Mouse (Mus musculus) gastrocnemius, postnatal 10 days (tissue): Measurements from ENCODE around the gene Tmem63c. TPM values are rescaled to one million over a fixed set of nuclear protein-coding genes. Genes with fewer than 3 reads are reported as not detected.

Experiments
- DNase-seq: peaks from one replicate; pipeline ENCODE4 v3.0.0; 2021; ENCODE audit warnings: mixed read lengths
- total RNA-seq, 2 experiments: library from RNA; stranded (reverse); gene quantifications; 2 replicates each; pipeline ENCODE4 v1.2.3; 2021

The Tmem63c gene
- total RNA-seq, 2 experiments from 2014 or later = 0.23 to 0.29 TPM

DNA sequence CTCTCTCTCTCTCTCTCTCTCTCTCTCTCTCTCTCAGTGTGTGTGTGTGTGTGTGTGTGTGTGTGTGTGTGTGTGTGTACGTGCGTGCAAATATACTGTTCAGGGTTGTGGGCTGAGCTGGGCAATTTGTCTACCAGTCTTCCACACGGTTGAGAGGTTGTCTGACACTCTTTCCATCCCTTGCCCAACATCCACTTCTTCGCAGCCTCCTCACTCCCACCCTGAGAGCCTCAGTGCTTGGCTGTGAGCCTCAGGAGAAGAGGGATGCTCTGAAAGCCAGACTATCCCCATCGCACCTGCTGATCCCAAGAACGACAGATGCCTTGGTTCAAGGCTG, 20.3 kb upstream of the Tmem63c start:
- DNase-seq = no peak

DNA sequence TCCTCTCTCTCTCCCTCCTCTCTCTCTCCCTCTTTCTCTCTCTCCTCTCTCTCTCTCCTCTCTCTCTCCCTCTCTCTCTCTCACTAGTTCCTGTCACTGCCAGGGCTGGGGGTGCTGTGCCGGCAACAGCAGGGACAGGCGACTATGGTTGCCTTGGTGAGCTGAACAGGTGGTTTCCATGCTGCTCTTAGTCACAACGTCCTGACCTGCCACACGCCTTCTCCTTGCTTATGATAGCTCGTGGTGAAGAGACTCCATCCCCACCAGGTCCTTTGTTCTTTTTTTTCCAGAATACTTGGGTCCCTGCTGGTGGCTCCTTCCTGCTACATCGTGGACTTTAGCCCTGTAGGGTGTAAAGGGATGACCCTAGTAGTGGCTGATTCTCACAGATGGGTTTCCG, 18.9 kb upstream of the Tmem63c start:
- DNase-seq = no peak

GRCm38 (mm10) chr12:87002815-87003214, 18.3 kb upstream of the Tmem63c start:
- no peak for DNase-seq

- DNase-seq = no peak
Measured at GRCm38 (mm10) chr12:87003606-87004005, 17.5 kb upstream of the Tmem63c start.

- DNase-seq = no peak
Measured at GRCm38 (mm10) chr12:87004596-87004995, 16.5 kb upstream of the Tmem63c start.

DNA sequence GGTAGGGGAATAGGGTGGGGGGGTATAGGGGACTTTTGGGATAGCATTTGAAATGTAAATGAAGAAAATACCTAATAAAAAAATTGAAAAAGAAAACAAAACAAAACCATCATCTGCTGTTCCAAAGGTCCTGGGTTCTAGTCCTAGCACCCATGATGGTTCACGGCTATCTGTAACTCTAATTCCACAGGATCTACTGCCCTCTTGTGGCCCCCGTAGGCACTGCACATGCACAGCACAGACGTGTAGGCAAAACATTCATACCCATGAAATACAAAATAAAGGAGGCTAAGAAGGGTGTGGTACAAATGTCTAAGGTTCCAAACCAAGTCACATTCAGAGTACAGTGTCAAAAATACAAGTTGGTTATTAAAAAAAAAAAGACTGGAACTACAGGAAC, 4.1 kb upstream of the Tmem63c start:
- no peak for DNase-seq

DNA sequence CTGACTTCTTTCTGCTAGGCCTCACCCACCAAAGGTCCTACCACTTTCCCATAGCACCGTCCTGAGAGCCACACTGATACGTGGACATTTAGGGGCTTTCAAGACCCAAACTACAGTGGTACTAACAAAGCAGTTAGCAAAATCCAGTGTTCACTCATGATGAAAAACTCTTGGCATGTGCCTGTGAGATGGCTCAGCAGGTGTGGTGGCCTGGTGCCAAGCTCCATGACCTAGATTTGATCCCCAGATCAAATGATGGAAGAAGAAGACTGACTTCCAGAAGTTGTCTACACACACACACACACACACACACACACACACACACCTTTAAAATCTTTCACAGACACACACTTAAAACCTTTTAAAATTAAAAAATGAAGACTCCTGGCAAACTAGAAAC, 2.4 kb upstream of the Tmem63c start:
- DNase-seq = no peak

DNA sequence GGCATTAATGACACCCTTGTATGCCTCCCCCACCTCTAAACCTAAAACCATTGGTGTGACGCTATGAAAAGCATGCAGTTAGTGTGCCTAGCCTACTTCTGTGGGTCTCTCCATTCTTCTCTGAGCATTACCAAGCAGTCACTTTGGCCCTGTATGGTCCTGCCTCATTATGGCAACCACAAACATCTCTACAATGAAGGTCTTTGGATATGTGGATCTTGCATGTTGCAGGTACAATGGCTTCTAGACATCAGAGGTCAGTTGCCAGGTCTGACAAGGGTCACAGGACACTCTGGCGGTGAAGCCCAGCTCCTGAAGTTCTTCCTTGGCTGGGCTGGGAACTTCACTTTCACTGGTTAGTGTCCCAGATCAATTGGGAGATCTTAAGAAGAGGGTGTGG, 866 bp downstream of the Tmem63c start:
- DNase-seq = no peak

- no peak for DNase-seq
Measured at GRCm38 (mm10) chr12:87023456-87023855, 2.3 kb downstream of the Tmem63c start.

DNA sequence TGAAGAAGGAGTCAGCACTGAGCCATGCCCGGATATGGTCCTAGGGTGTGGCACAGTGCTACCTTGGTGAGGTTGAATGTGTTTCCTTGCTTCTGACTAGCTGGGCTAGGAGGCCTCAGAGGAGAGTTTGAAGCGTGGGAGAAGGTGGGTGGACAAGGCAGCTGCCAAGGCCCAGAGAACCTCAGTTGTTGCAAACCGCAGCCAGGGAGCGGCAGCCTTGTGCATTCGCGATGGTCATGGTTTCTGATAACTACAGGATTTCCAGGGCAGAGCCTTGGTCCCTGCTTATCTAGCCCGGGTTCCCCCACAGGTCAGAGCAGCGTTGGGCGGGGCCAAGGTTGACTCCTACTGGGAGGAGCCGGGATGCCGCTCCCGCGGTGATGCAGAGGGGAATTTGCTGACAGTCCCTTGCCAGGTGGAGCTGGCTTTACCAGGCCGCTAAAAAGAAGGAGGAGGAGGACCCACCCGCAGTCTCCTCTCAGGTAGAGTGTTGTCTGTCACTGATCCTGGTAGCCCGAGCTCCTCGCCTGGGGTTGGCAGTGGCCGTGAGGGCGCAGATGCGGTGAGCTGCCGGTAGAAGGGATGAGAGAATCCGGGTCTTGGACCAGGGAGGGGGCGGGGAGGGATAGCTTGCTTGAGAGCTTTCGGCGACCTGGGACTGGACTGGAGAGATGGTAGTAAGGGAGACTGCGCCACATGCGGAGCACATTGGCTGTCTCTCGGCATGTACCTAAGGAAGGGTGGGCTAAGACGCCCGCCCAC, 5.2 kb downstream of the Tmem63c start:
- DNase-seq = no peak

GRCm38 (mm10) chr12:87026871-87027240, 5.7 kb downstream of the Tmem63c start:
- DNase-seq = no peak

DNA sequence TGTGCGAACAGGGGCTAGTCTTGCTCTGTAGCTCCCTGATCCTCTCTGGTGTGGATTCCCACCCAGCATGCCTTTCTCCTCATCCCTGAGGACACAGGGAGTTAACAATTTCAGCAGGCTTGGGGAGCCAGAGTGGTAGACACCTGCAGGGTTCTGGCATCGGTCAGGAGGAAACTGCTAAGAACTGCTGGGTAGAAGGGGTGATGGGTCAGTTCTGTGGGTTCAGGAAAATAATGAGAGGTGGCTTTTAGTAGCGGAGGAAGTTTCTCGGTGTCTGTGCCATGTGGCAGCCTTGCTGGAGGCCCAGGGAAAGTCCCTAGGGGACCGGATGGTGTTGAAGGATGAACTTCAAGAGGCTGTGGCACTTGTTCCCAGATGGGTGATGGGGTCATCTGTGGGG, 6.3 kb downstream of the Tmem63c start:
- no peak for DNase-seq

DNA sequence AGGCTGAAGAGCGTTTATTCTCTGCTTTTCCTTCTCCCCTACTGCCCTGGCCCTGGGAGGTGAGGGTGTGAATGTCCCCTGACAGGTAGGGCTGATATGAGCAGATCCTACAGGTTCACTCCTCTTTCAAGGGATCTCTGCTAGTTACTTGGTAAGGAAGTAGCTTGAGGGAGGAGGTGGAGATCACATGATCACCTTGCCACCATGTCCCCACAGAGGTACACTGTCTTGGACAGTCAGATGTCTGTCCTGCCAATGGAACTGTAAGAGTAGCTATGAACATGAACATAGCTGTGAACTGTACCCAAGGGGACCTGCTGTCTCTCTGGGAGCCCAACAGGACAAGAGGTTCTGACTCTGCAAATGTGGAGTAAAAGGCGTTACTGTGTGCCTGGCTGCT, 6.9 kb downstream of the Tmem63c start:
- DNase-seq = no peak

- no peak for DNase-seq
Measured at GRCm38 (mm10) chr12:87029251-87029976, 8.3 kb downstream of the Tmem63c start.

- no peak for DNase-seq
Measured at GRCm38 (mm10) chr12:87031163-87031763, 10.1 kb downstream of the Tmem63c start.

GRCm38 (mm10) chr12:87036631-87037030, 15.5 kb downstream of the Tmem63c start:
- no peak for DNase-seq

DNA sequence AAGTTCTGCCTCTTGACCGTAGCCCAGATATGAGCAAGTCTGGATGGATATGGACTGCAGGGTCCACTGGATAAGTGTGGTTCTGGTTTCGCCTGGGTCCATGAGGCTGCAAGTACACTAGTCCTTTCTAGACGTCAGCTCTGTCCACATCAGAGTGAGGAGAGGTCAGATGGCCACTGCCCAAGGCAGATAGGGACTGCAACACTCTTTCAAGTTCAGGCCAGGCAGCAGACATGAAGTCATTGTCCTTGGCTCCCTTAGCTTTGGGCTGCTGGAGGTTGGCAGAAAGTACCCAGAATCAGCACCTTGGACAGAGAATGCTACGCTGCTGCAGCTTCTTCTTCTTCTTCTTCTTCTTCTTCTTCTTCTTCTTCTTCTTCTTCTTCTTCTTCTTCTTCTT, 19.0 kb downstream of the Tmem63c start:
- DNase-seq = no peak

DNA sequence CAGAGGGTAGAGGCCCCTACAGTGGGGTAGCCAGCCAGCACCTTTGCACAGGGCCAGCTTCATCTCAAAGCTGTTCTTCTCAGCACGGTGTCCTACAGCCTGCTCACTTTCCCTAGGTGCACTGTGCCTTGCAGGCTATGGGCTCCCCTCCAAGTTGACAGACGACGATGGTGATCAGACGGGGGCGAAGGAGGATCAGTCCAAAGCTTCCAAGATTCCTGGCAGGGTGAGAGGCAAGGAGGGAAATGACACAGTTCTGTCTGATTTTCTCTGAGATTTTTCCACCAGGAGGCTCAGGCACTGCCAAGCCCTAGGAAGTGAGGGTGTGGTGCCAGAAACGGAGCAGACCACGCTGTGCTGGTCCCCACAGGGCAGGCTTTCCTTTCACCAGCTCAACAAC, 19.7 kb downstream of the Tmem63c start:
- DNase-seq = no peak

DNA sequence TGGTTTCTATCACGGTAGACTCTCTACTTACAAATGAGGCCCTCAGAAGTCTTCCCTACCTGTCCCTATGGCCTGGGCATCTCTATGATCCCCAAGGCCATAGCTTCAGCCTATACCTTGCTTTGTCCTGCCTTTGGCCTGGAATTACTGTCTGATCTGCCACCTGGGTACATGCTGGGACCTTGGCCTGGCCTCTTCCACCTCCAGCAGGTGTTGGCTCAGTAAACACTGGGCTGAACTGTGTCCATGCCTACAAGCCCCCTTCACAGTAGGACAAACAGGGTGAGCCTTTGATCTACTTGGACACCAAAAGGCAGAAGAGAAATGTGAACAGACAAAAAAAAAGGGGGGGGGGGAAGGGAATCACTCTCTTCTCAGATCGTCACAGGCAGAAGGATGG, 21.3 kb downstream of the Tmem63c start:
- no peak for DNase-seq

DNA sequence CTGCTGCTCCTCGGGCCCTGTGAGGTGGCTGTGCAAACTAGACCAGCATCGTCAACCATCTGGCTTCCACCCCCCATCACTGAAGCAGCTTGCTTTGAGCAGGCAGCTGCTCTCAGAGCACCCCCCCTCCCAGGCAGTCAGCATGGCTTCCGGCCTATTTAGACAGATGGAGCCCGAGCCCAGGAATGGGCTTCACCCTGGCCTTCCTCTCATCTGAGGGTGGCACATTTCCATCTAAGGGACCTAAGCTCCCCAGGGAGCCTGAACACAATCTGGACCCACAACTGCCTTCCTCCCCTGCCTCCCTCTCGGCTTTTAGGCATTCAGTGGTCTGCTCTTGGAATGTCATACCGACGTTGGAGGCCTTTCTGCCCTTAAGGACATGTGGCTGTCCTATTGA, 22.1 kb downstream of the Tmem63c start:
- no peak for DNase-seq

GRCm38 (mm10) chr12:87044711-87045110, 23.6 kb downstream of the Tmem63c start:
- DNase-seq = no peak

- no peak for DNase-seq
Measured at GRCm38 (mm10) chr12:87047536-87047935, 26.4 kb downstream of the Tmem63c start.

DNA sequence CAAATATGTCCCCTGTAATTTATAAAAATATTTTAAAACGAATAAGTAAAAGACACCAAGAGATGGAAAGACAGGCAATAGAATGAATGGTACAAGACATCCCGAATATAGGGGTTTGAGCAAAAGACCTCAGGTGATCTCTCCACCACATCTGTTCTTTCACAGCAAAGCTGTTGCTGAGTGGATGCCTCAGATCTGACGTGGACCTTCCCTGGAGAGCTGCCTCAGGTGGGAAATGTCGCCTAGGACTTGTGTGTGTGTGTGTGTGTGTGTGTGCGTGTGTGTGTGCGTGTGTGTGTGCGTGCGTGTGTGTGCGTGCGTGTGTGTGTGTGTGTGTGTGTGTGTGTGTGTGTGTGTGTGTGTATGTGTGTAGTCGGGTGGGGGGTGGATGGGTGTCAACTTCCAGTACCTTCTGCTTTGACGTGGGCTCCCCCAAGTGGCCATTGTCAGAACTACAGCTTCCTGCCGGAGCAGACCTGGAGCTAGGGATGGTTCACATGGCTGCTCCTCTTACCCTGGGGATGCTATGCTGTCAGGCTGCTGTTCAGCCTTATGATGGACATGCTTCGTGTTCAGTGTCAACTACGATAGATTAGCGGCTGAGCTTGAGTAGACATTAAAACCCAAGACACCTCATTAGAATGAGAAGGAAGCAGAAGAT, 31.7 kb downstream of the Tmem63c start:
- peak; percentile 90 for DNase-seq
